Mouse (Mus musculus): ENCODE data around the gene Cdc42bpb. TPM values are rescaled to one million over a fixed set of nuclear protein-coding genes. Genes with fewer than 3 reads are reported as not detected.

The Cdc42bpb gene
- polyA plus RNA-seq, 2 experiments from 2014 or later, result 0.25 to 0.27 TPM

- ATAC-seq, result no peak
These were observed 8.5 kb upstream of the Cdc42bpb start for GRCm38 (mm10) chr12:111385883-111386641.

GRCm38 (mm10) chr12:111378812-111379211 lies 1.3 kb upstream of the Cdc42bpb start:
- no peak for ATAC-seq

GRCm38 (mm10) chr12:111377986-111378490 lies 520 bp upstream of the Cdc42bpb start:
- ATAC-seq, result no peak

- no peak for ATAC-seq
These were observed 639 bp downstream of the Cdc42bpb start for GRCm38 (mm10) chr12:111376826-111377331.

- ATAC-seq, result no peak
These were observed 1.5 kb downstream of the Cdc42bpb start for GRCm38 (mm10) chr12:111376053-111376452.

GRCm38 (mm10) chr12:111375559-111375958 lies 2.0 kb downstream of the Cdc42bpb start:
- ATAC-seq, result no peak

- no peak for ATAC-seq
These were observed 2.8 kb downstream of the Cdc42bpb start for GRCm38 (mm10) chr12:111374727-111375126.

- no peak for ATAC-seq
These were observed 4.1 kb downstream of the Cdc42bpb start for GRCm38 (mm10) chr12:111373411-111373810.

- ATAC-seq, result no peak
These were observed 5.6 kb downstream of the Cdc42bpb start for GRCm38 (mm10) chr12:111371905-111372304.

- ATAC-seq, result no peak
These were observed 7.3 kb downstream of the Cdc42bpb start for GRCm38 (mm10) chr12:111370249-111370648.

- ATAC-seq, result no peak
These were observed 10.5 kb downstream of the Cdc42bpb start for GRCm38 (mm10) chr12:111367065-111367464.

GRCm38 (mm10) chr12:111364234-111364633 lies 13.3 kb downstream of the Cdc42bpb start:
- ATAC-seq, result no peak

GRCm38 (mm10) chr12:111361319-111362098 lies 16.0 kb downstream of the Cdc42bpb start:
- ATAC-seq, result no peak

- ATAC-seq, result no peak
These were observed 16.8 kb downstream of the Cdc42bpb start for GRCm38 (mm10) chr12:111360671-111361070.

- ATAC-seq, result no peak
These were observed 21.3 kb downstream of the Cdc42bpb start for GRCm38 (mm10) chr12:111356216-111356615.

- no peak for ATAC-seq
These were observed 23.4 kb downstream of the Cdc42bpb start for GRCm38 (mm10) chr12:111354142-111354541.

GRCm38 (mm10) chr12:111353439-111353915 lies 24.0 kb downstream of the Cdc42bpb start:
- no peak for ATAC-seq

GRCm38 (mm10) chr12:111353008-111353407 lies 24.5 kb downstream of the Cdc42bpb start:
- no peak for ATAC-seq

GRCm38 (mm10) chr12:111352520-111352919 lies 25.0 kb downstream of the Cdc42bpb start:
- no peak for ATAC-seq

GRCm38 (mm10) chr12:111349540-111350231 lies 27.8 kb downstream of the Cdc42bpb start:
- no peak for ATAC-seq

GRCm38 (mm10) chr12:111343956-111344355 lies 33.6 kb downstream of the Cdc42bpb start:
- no peak for ATAC-seq

GRCm38 (mm10) chr12:111340692-111341091 lies 36.8 kb downstream of the Cdc42bpb start:
- ATAC-seq, result no peak

Measured in activated CD4-positive, CD25-positive, alpha-beta regulatory T cell, adult 4 months (primary cell).